Mouse (Mus musculus): ENCODE results near the gene Irgc1. TPM values are rescaled to one million over a fixed set of nuclear protein-coding genes. Genes with fewer than 3 reads are reported as not detected.

Gene Irgc1
- polyA plus RNA-seq, 2 experiments, result not detected

- H3K36me3 ChIP-seq (replicated peaks; ENCODE audit: control insufficient read depth, insufficient read depth, low read depth), result no peaks in the 10 kb centered on the region
- DNase-seq (ENCODE audit: low read depth in 3 of 3, low spot score in 3 of 3), result no peak
- peak; percentile 48 for TF ChIP-seq CTCF (IDR thresholded peaks at IDR 0.05; ENCODE audit: low read depth)
- no peak for TF ChIP-seq EP300 (IDR thresholded peaks at IDR 0.05; ENCODE audit: low read depth)
- H3K9me3 ChIP-seq (ENCODE audit: control insufficient read depth, low read length), result no peaks in the 10 kb centered on the region
- no peak overlapping the region for H3K4me3 ChIP-seq (ENCODE audit: insufficient read depth in 1 of 2, low read depth in 2 of 2, low read length in 2 of 2)
- H3K4me1 ChIP-seq (replicated peaks; ENCODE audit: control insufficient read depth in 2 of 2, insufficient read depth in 2 of 2, low read length in 1 of 2), result peaks cover 0 to 9% of the 10 kb centered on the region in 2 experiments; a peak in 3 of 4 replicates
- no peak overlapping the region for H3K27ac ChIP-seq
- ATAC-seq (ENCODE audit: insufficient read depth), result no peak
- no peak overlapping the region for H3K4me2 ChIP-seq (ENCODE audit: low read depth)
- WGBS (ENCODE audit: insufficient replicate concordance), result 52% methylated on average over 7 of the region's 7 CpGs
- no peak overlapping the region for H3K9ac ChIP-seq (replicated peaks)
- no peaks in the 10 kb centered on the region for H3K27me3 ChIP-seq (ENCODE audit: control insufficient read depth, insufficient read depth, low read length)
These were observed 5.3 kb downstream of the Irgc1 start for GRCm38 (mm10) chr7:24446697-24447340.

- Histone ChIP-seq H3K9me3 (ENCODE audit: control insufficient read depth, low read length) (no peaks in the 10 kb centered on the region), H3K4me1 (replicated peaks; ENCODE audit: control insufficient read depth in 2 of 2, insufficient read depth in 2 of 2, low read length in 1 of 2) (peaks cover 0 to 2% of the 10 kb centered on the region in 2 experiments; a peak in 2 of 4 replicates), H3K9ac (replicated peaks) (no peak overlapping the region), H3K36me3 (replicated peaks; ENCODE audit: control insufficient read depth, insufficient read depth, low read depth) (no peaks in the 10 kb centered on the region), H3K27me3 (ENCODE audit: control insufficient read depth, insufficient read depth, low read length) (no peaks in the 10 kb centered on the region), H3K4me3 (ENCODE audit: insufficient read depth in 1 of 2, low read depth in 2 of 2, low read length in 2 of 2) (no peak overlapping the region), H3K27ac (no peak overlapping the region), H3K4me2 (ENCODE audit: low read depth) (no peak overlapping the region)
- DNase-seq (ENCODE audit: low read depth in 3 of 3, low spot score in 3 of 3) (no peak), ATAC-seq (ENCODE audit: insufficient read depth) (no peak)
- 65% methylated on average over 9 of the region's 9 CpGs for WGBS (ENCODE audit: insufficient replicate concordance)
- TF ChIP-seq CTCF (IDR thresholded peaks at IDR 0.05; ENCODE audit: low read depth) (no peak), EP300 (IDR thresholded peaks at IDR 0.05; ENCODE audit: low read depth) (no peak)
These were observed 6.7 kb downstream of the Irgc1 start for GRCm38 (mm10) chr7:24445266-24445926.

GRCm38 (mm10) chr7:24442313-24442712, 9.8 kb downstream of the Irgc1 start:
- Histone ChIP-seq H3K9ac (replicated peaks) (no peak overlapping the region), H3K36me3 (replicated peaks; ENCODE audit: control insufficient read depth, insufficient read depth, low read depth) (no peaks in the 10 kb centered on the region), H3K27ac (no peak overlapping the region), H3K4me2 (ENCODE audit: low read depth) (no peak overlapping the region), H3K9me3 (ENCODE audit: control insufficient read depth, low read length) (no peaks in the 10 kb centered on the region), H3K4me1 (replicated peaks; ENCODE audit: control insufficient read depth in 2 of 2, insufficient read depth in 2 of 2, low read length in 1 of 2) (no peaks in the 10 kb centered on the region), H3K4me3 (ENCODE audit: insufficient read depth in 1 of 2, low read depth in 2 of 2, low read length in 2 of 2) (no peak overlapping the region), H3K27me3 (ENCODE audit: control insufficient read depth, insufficient read depth, low read length) (no peaks in the 10 kb centered on the region)
- WGBS (ENCODE audit: insufficient replicate concordance), result 49% methylated on average over 8 of the region's 8 CpGs
- TF ChIP-seq EP300 (IDR thresholded peaks at IDR 0.05; ENCODE audit: low read depth) (no peak), CTCF (IDR thresholded peaks at IDR 0.05; ENCODE audit: low read depth) (no peak)
- no peak for ATAC-seq (ENCODE audit: insufficient read depth)
- no peak for DNase-seq (ENCODE audit: low read depth in 3 of 3, low spot score in 3 of 3)

- H3K4me1 ChIP-seq (replicated peaks; ENCODE audit: control insufficient read depth in 2 of 2, insufficient read depth in 2 of 2, low read length in 1 of 2), result no peaks in the 10 kb centered on the region
- H3K27ac ChIP-seq, result no peak overlapping the region
- peak; percentile 45 to 59 (median 47) for DNase-seq (ENCODE audit: low read depth in 3 of 3, low spot score in 3 of 3)
- H3K9me3 ChIP-seq (ENCODE audit: control insufficient read depth, low read length), result no peaks in the 10 kb centered on the region
- peak; percentile 60; the same call in 1 of the 2 replicates for ATAC-seq (ENCODE audit: insufficient read depth)
- no peaks in the 10 kb centered on the region for H3K36me3 ChIP-seq (replicated peaks; ENCODE audit: control insufficient read depth, insufficient read depth, low read depth)
- TF ChIP-seq EP300 (IDR thresholded peaks at IDR 0.05; ENCODE audit: low read depth) (no peak), CTCF (IDR thresholded peaks at IDR 0.05; ENCODE audit: low read depth) (peak; percentile 98)
- H3K9ac ChIP-seq (replicated peaks), result no peak overlapping the region
- H3K4me3 ChIP-seq (ENCODE audit: insufficient read depth in 1 of 2, low read depth in 2 of 2, low read length in 2 of 2), result no peak overlapping the region
- WGBS (ENCODE audit: insufficient replicate concordance), result 0% methylated on average over 1 of the region's 1 CpGs
- H3K4me2 ChIP-seq (ENCODE audit: low read depth), result no peak overlapping the region
- no peaks in the 10 kb centered on the region for H3K27me3 ChIP-seq (ENCODE audit: control insufficient read depth, insufficient read depth, low read length)
These were observed 10.3 kb downstream of the Irgc1 start for GRCm38 (mm10) chr7:24441785-24442184.

- Histone ChIP-seq H3K27ac (no peak overlapping the region), H3K4me3 (ENCODE audit: insufficient read depth in 1 of 2, low read depth in 2 of 2, low read length in 2 of 2) (no peak overlapping the region), H3K9me3 (ENCODE audit: control insufficient read depth, low read length) (no peaks in the 10 kb centered on the region), H3K36me3 (replicated peaks; ENCODE audit: control insufficient read depth, insufficient read depth, low read depth) (no peaks in the 10 kb centered on the region), H3K27me3 (ENCODE audit: control insufficient read depth, insufficient read depth, low read length) (no peaks in the 10 kb centered on the region), H3K9ac (replicated peaks) (no peak overlapping the region), H3K4me2 (ENCODE audit: low read depth) (no peak overlapping the region), H3K4me1 (replicated peaks; ENCODE audit: control insufficient read depth in 2 of 2, insufficient read depth in 2 of 2, low read length in 1 of 2) (no peaks in the 10 kb centered on the region)
- DNase-seq (ENCODE audit: low read depth in 3 of 3, low spot score in 3 of 3) (no peak), ATAC-seq (ENCODE audit: insufficient read depth) (no peak)
- 49% methylated on average over 7 of the region's 7 CpGs for WGBS (ENCODE audit: insufficient replicate concordance)
- no peak for TF ChIP-seq EP300 (IDR thresholded peaks at IDR 0.05; ENCODE audit: low read depth)
- TF ChIP-seq CTCF (IDR thresholded peaks at IDR 0.05; ENCODE audit: low read depth), result no peak
These were observed 12.2 kb downstream of the Irgc1 start for GRCm38 (mm10) chr7:24439891-24440290.

Measured in liver, embryonic 14.5 days (tissue).